Mouse (Mus musculus) stomach, postnatal 0 days (tissue): ENCODE measurements around the gene Itgb1bp1. TPM values are rescaled to one million over a fixed set of nuclear protein-coding genes. Genes with fewer than 3 reads are reported as not detected.
A peak's percentile ranks its signal among the peaks of the same experiment; 100 is the strongest.

Experiments
- ATAC-seq: fragments of 200-750 bp; cut with Nextera tagmentation; 2 replicates; pipeline ENCODE4 v1.8.0; 2017; ENCODE audit not compliant: low FRiP score, low TSS enrichment
- DNase-seq: peaks from one replicate; pipeline ENCODE4 v3.0.0-alpha.2; 2016; ENCODE audit warnings: low spot score
- H3K27ac ChIP-seq: fragments of 300-500 bp; sonication (generic); replicated peaks from 2 replicates; pipeline ENCODE4 v1.5.1; 2014; ENCODE audit warnings: mild to moderate bottlenecking, control low read depth
- H3K27me3 ChIP-seq: fragments of 300-500 bp; sonication (generic); 2 replicates; pipeline ENCODE4 v1.6.1; 2014; ENCODE audit warnings: low read length; ENCODE audit not compliant: control insufficient read depth, insufficient read depth
- H3K36me3 ChIP-seq: fragments of 300-500 bp; sonication (generic); 2 replicates; pipeline ENCODE4 v1.6.1; 2014; ENCODE audit warnings: low read length, mixed read lengths; ENCODE audit not compliant: control insufficient read depth, insufficient read depth
- H3K4me1 ChIP-seq: fragments of 300-500 bp; sonication (generic); replicated peaks from 2 replicates; pipeline ENCODE4 v1.6.1; 2014; ENCODE audit warnings: antibody characterized with exemption; ENCODE audit not compliant: control insufficient read depth, insufficient read depth
- H3K4me2 ChIP-seq: fragments of 300-500 bp; sonication (generic); replicated peaks from 2 replicates; pipeline ENCODE4 v1.6.1; 2014; ENCODE audit warnings: low read depth, mild to moderate bottlenecking, control low read depth, moderate library complexity
- H3K4me3 ChIP-seq: fragments of 300-500 bp; sonication (generic); 2 replicates; pipeline ENCODE4 v1.5.1; 2014; ENCODE audit warnings: low read depth, low read length, control low read depth
- H3K9ac ChIP-seq: fragments of 300-500 bp; sonication (generic); 2 replicates; pipeline ENCODE4 v1.6.1; 2014; ENCODE audit warnings: mild to moderate bottlenecking, low read length, control low read depth, mixed read lengths
- H3K9me3 ChIP-seq: fragments of 300-500 bp; sonication (generic); 2 replicates; pipeline ENCODE4 v1.6.1; 2016; ENCODE audit warnings: low read length; ENCODE audit not compliant: control insufficient read depth
- CTCF ChIP-seq: IDR thresholded peaks from 2 replicates; pipeline ENCODE4 v1.5.1; 2016; ENCODE audit warnings: antibody characterized with exemption, low read depth, mild to moderate bottlenecking, moderate library complexity
- EP300 ChIP-seq: optimal IDR thresholded peaks from 2 replicates; pipeline ENCODE3; 2016; ENCODE audit warnings: antibody characterized with exemption
- WGBS: fragments of 180-500 bp; shearing (Covaris S2); extraction: QIAGEN DNeasy Blood & Tissue Kit; methylation state at CpG from one replicate; pipeline ENCODE4 v1.1.7; 2014; 5-methylcytosine and 5-hydroxymethylcytosine counted together
- polyA plus RNA-seq: library from polyadenylated mRNA; unstranded; fragments of >200 nt; fragmentation: Nextera tagmentation; extraction: Ambion mirVana; gene quantifications from 2 replicates; pipeline ENCODE4 v1.2.1, GENCODE M21; 2015

Itgb1bp1 gene
- polyA plus RNA-seq = 31.6 and 32.6 TPM in 2 replicates

- WGBS = under 1% methylated on average over 28 of the region's 28 CpGs
- H3K9me3 ChIP-seq = no peaks in the 10 kb centered on the region
- H3K4me1 ChIP-seq = peaks cover 4% of the 10 kb centered on the region; the same call in 1 of the 2 replicates
- H3K27me3 ChIP-seq = no peaks in the 10 kb centered on the region
- ATAC-seq (peak; percentile 96), DNase-seq (peak; percentile 98)
- H3K4me2 ChIP-seq = peak within 1 kb of the TSS; percentile 88
- H3K27ac ChIP-seq = peak within 1 kb of the TSS; percentile 90
- peak within 1 kb of the TSS; percentile 87 for H3K4me3 ChIP-seq
- no peak for TF ChIP-seq CTCF
- no peak for TF ChIP-seq EP300
- H3K36me3 ChIP-seq = no peaks in the 10 kb centered on the region; the same call in 1 of the 2 replicates
- peak within 1 kb of the TSS; percentile 90 for H3K9ac ChIP-seq
These were observed at the start of gene Itgb1bp1 for GRCm38 (mm10) chr12:21286243-21286622. Gene Itgb1bp1, minus strand, starts transcription at chr12:21286284.

GRCm38 (mm10) chr12:21335869-21336268, 49.8 kb upstream of the Itgb1bp1 start:
- no peaks in the 10 kb centered on the region for H3K27me3 ChIP-seq
- no peaks in the 10 kb centered on the region for H3K9me3 ChIP-seq
- no peak overlapping the region for H3K9ac ChIP-seq
- H3K4me1 ChIP-seq = no peaks in the 10 kb centered on the region
- no peak for TF ChIP-seq CTCF
- no peak for TF ChIP-seq EP300
- H3K27ac ChIP-seq = no peak overlapping the region
- H3K4me2 ChIP-seq = no peak overlapping the region
- WGBS = 69% methylated on average over 7 of the region's 7 CpGs
- no peak overlapping the region for H3K4me3 ChIP-seq
- 0 out of 2 replicates have a peak, but pooled peaks have one; percentile 38 for ATAC-seq
- DNase-seq = no peak
- H3K36me3 ChIP-seq = peaks cover 24% of the 10 kb centered on the region; the same call in 1 of the 2 replicates

GRCm38 (mm10) chr12:21333766-21334165, 47.7 kb upstream of the Itgb1bp1 start:
- DNase-seq (no peak), ATAC-seq (no peak)
- Histone ChIP-seq H3K4me1 (no peaks in the 10 kb centered on the region), H3K36me3 (peaks cover 13% of the 10 kb centered on the region; the same call in 1 of the 2 replicates), H3K9me3 (no peaks in the 10 kb centered on the region), H3K9ac (no peak overlapping the region), H3K4me3 (no peak overlapping the region), H3K27ac (no peak overlapping the region), H3K27me3 (no peaks in the 10 kb centered on the region), H3K4me2 (no peak overlapping the region)
- 86% methylated on average over 5 of the region's 5 CpGs for WGBS
- TF ChIP-seq CTCF = no peak
- no peak for TF ChIP-seq EP300

GRCm38 (mm10) chr12:21333021-21333420, 46.9 kb upstream of the Itgb1bp1 start:
- no peaks in the 10 kb centered on the region for H3K4me1 ChIP-seq
- no peaks in the 10 kb centered on the region for H3K27me3 ChIP-seq
- ATAC-seq = no peak
- TF ChIP-seq CTCF (no peak), EP300 (no peak)
- 91% methylated on average over 7 of the region's 7 CpGs for WGBS
- H3K36me3 ChIP-seq = peaks cover 13% of the 10 kb centered on the region; the same call in 1 of the 2 replicates
- DNase-seq = no peak
- no peaks in the 10 kb centered on the region for H3K9me3 ChIP-seq
- no peak overlapping the region for H3K27ac ChIP-seq
- H3K4me2 ChIP-seq = no peak overlapping the region
- H3K9ac ChIP-seq = no peak overlapping the region
- no peak overlapping the region for H3K4me3 ChIP-seq

- DNase-seq = no peak
These were observed 45.6 kb upstream of the Itgb1bp1 start for GRCm38 (mm10) chr12:21331711-21332110.

GRCm38 (mm10) chr12:21330961-21331576, 45.0 kb upstream of the Itgb1bp1 start:
- ATAC-seq (no peak), DNase-seq (no peak)
- H3K27me3 ChIP-seq = no peaks in the 10 kb centered on the region
- no peak overlapping the region for H3K4me3 ChIP-seq
- 74% methylated on average over 10 of the region's 10 CpGs for WGBS
- peaks cover 19% of the 10 kb centered on the region for H3K36me3 ChIP-seq
- H3K27ac ChIP-seq = no peak overlapping the region
- no peaks in the 10 kb centered on the region for H3K4me1 ChIP-seq
- no peaks in the 10 kb centered on the region for H3K9me3 ChIP-seq
- TF ChIP-seq EP300 (no peak), CTCF (peak; percentile 38)
- H3K9ac ChIP-seq = no peak overlapping the region
- no peak overlapping the region for H3K4me2 ChIP-seq

More at GRCm38 (mm10) chr12:21331711-21332110, 45.6 kb upstream of the Itgb1bp1 start:
- no peak for ATAC-seq
- Histone ChIP-seq H3K9me3 (no peaks in the 10 kb centered on the region), H3K4me1 (no peaks in the 10 kb centered on the region), H3K9ac (no peak overlapping the region), H3K36me3 (peaks cover 14% of the 10 kb centered on the region; the same call in 1 of the 2 replicates), H3K27ac (no peak overlapping the region), H3K27me3 (no peaks in the 10 kb centered on the region), H3K4me2 (no peak overlapping the region), H3K4me3 (no peak overlapping the region)
- TF ChIP-seq CTCF (no peak), EP300 (no peak)
- 91% methylated on average over 6 of the region's 6 CpGs for WGBS
